Comparison of ENCODE assay signal across 8 mouse cellular contexts in genomic region chr5:120116261-120117050, GRCm38 (mm10). TPM values are rescaled to one million over a fixed set of nuclear protein-coding genes. Genes with fewer than 3 reads are reported as not detected.
A peak's percentile ranks its signal among the peaks of the same experiment; 100 is the strongest.
DNase-seq lines count a peak whose midpoint lies in the region; ATAC-seq and TF ChIP-seq lines count a peak whose summit lies in the region.

Gene Rbm19 (plus strand): TSS chr5:120116465.

- H3K9ac ChIP-seq in heart, embryonic 13.5 days, result peak within 1 kb of the TSS; percentile 84
- peak within 1 kb of the TSS; percentile 73 for H3K9ac ChIP-seq in liver, embryonic 12.5 days
- H3K9ac ChIP-seq in stomach, embryonic 15.5 days, result peak within 1 kb of the TSS; percentile 65

- peak; percentile 96 for DNase-seq in brain, embryonic 14.5 days (ENCODE audit: low read depth)
- DNase-seq in kidney, postnatal 10 days, result peak; percentile 96
- DNase-seq in natural killer cell, adult 2 months (ENCODE audit: low spot score in 2 of 2), result peak; percentile 93

- TF ChIP-seq POLR2A in brain, embryonic 14.5 days (IDR thresholded peaks at IDR 0.05; ENCODE audit: borderline replicate concordance, extremely low read depth, insufficient read depth, insufficient read length, poor library complexity, severe bottlenecking), result peak; percentile 59; the same call in 1 of the 2 replicates

- H3K79me3 ChIP-seq in C2C12 (ENCODE audit: low read depth), result peaks cover 10% of the 10 kb centered on the region

- H3K4me3 ChIP-seq in C2C12 (ENCODE audit: insufficient read depth, poor library complexity, severe bottlenecking), result peak within 1 kb of the TSS; percentile 93
- H3K4me3 ChIP-seq in erythroblast, embryonic 14.5 days (replicated peaks), result peak within 1 kb of the TSS; percentile 91
- peak within 1 kb of the TSS; percentile 82 for H3K4me3 ChIP-seq in heart, embryonic 13.5 days
- H3K4me3 ChIP-seq in liver, embryonic 12.5 days, result peak within 1 kb of the TSS; percentile 86
- H3K4me3 ChIP-seq in stomach, embryonic 15.5 days (replicated peaks), result peak within 1 kb of the TSS; percentile 84

- peaks cover 22% of the 10 kb centered on the region for H3K4me1 ChIP-seq in erythroblast, embryonic 14.5 days (ENCODE audit: control insufficient read depth)
- peaks cover 9% of the 10 kb centered on the region for H3K4me1 ChIP-seq in heart, embryonic 13.5 days
- H3K4me1 ChIP-seq in liver, embryonic 12.5 days, result peaks cover 21% of the 10 kb centered on the region
- peaks cover 5% of the 10 kb centered on the region; the same call in 1 of the 2 replicates for H3K4me1 ChIP-seq in stomach, embryonic 15.5 days

- H3K79me2 ChIP-seq in C2C12 (ENCODE audit: control insufficient read depth, insufficient read depth), result peaks cover 19% of the 10 kb centered on the region

- H3K27me3 ChIP-seq in C2C12 (ENCODE audit: control insufficient read depth, insufficient read depth, insufficient read length), result no peaks in the 10 kb centered on the region
- H3K27me3 ChIP-seq in erythroblast, embryonic 14.5 days (ENCODE audit: control insufficient read depth), result peaks cover 6% of the 10 kb centered on the region
- H3K27me3 ChIP-seq in heart, embryonic 13.5 days (replicated peaks), result no peaks in the 10 kb centered on the region
- H3K27me3 ChIP-seq in liver, embryonic 12.5 days (replicated peaks), result peaks cover 19% of the 10 kb centered on the region; the same call in 1 of the 2 replicates
- no peaks in the 10 kb centered on the region for H3K27me3 ChIP-seq in stomach, embryonic 15.5 days (replicated peaks)

- H3K4me2 ChIP-seq in heart, embryonic 13.5 days, result peak within 1 kb of the TSS; percentile 92
- H3K4me2 ChIP-seq in liver, embryonic 12.5 days, result peak within 1 kb of the TSS; percentile 87
- H3K4me2 ChIP-seq in stomach, embryonic 15.5 days, result peak within 1 kb of the TSS; percentile 77

- peak within 1 kb of the TSS; percentile 71 for H3ac ChIP-seq in C2C12 (ENCODE audit: control insufficient read depth, insufficient read length, low read depth)

- peak; percentile 77 for ATAC-seq in heart, embryonic 13.5 days (ENCODE audit: extremely low read depth, insufficient number of reproducible peaks, low FRiP score, low TSS enrichment)
- ATAC-seq in liver, embryonic 12.5 days, result peak; percentile 88
- peak; percentile 81 for ATAC-seq in stomach, embryonic 15.5 days (ENCODE audit: insufficient read depth, low FRiP score, low read depth)

- no peak for TF ChIP-seq CTCF in C2C12 (IDR thresholded peaks at IDR 0.05; ENCODE audit: control insufficient read depth, insufficient read depth, insufficient read length)
- TF ChIP-seq CTCF in brain, embryonic 14.5 days (IDR thresholded peaks at IDR 0.05; ENCODE audit: borderline replicate concordance, extremely low read depth, insufficient read depth, insufficient read length), result peak; percentile 33; the same call in 1 of the 2 replicates

- no peaks in the 10 kb centered on the region for H3K9me3 ChIP-seq in erythroblast, embryonic 14.5 days (ENCODE audit: control insufficient read depth, low read length)
- no peaks in the 10 kb centered on the region for H3K9me3 ChIP-seq in heart, embryonic 13.5 days
- H3K9me3 ChIP-seq in liver, embryonic 12.5 days (replicated peaks), result no peaks in the 10 kb centered on the region
- H3K9me3 ChIP-seq in stomach, embryonic 15.5 days, result no peaks in the 10 kb centered on the region

- peak within 1 kb of the TSS; percentile 8; the same call in 1 of the 2 replicates for H3K27ac ChIP-seq in heart, embryonic 13.5 days (replicated peaks)
- H3K27ac ChIP-seq in liver, embryonic 12.5 days, result peak within 1 kb of the TSS; percentile 54; the same call in 1 of the 2 replicates
- H3K27ac ChIP-seq in stomach, embryonic 15.5 days, result no peak within 1 kb of the TSS

- H3K36me3 ChIP-seq in C2C12 (ENCODE audit: control insufficient read depth, insufficient read depth), result peaks cover 22% of the 10 kb centered on the region
- peaks cover 32% of the 10 kb centered on the region for H3K36me3 ChIP-seq in erythroblast, embryonic 14.5 days (ENCODE audit: control insufficient read depth)
- peaks cover 26% of the 10 kb centered on the region for H3K36me3 ChIP-seq in heart, embryonic 13.5 days
- H3K36me3 ChIP-seq in liver, embryonic 12.5 days, result peaks cover 32% of the 10 kb centered on the region
- H3K36me3 ChIP-seq in stomach, embryonic 15.5 days, result peaks cover 16% of the 10 kb centered on the region

- WGBS in heart, embryonic 13.5 days, result under 1% methylated on average over 46 of the region's 46 CpGs
- 2% methylated on average over 46 of the region's 46 CpGs for WGBS in liver, embryonic 12.5 days (ENCODE audit: insufficient replicate concordance)
- 1% methylated on average over 46 of the region's 46 CpGs for WGBS in stomach, embryonic 15.5 days

TF ChIP-seq in C2C12, 6 proteins besides CTCF, POLR2A, EP300 and RAD21:
- TF ChIP-seq USF1 (IDR thresholded peaks at IDR 0.05; ENCODE audit: low read depth) (peak; percentile 96), MYOD1 (IDR thresholded peaks at IDR 0.05; ENCODE audit: control insufficient read depth, insufficient read length, low read depth) (no peak), MYOG (IDR thresholded peaks at IDR 0.05; ENCODE audit: control insufficient read depth, extremely low read depth, insufficient read length) (no peak), MAX (IDR thresholded peaks at IDR 0.05) (peak; percentile 70), FOSL1 (IDR thresholded peaks at IDR 0.05; ENCODE audit: insufficient read depth, low read length, poor library complexity, severe bottlenecking) (no peak), CEBPB (IDR thresholded peaks at IDR 0.05; ENCODE audit: low read depth) (no peak)

RNA-seq across cellular contexts. Expression of gene Rbm19, which starts in this region (rescaled TPM):
- polyA plus RNA-seq in C2C12 (2012; fragmentation: generic; extraction: Trizol), result 54.4 TPM
- polyA plus RNA-seq in brain, embryonic 14.5 days (2012; rRNA removed), result 12.6 and 15.7 TPM in 2 replicates
- 2.3 and 3.2 TPM in 2 replicates for polyA plus RNA-seq in erythroblast, embryonic 14.5 days (2012)
- 14.6 and 16.8 TPM in 2 replicates for polyA plus RNA-seq in heart, embryonic 13.5 days (2015; fragmentation: Nextera tagmentation; extraction: Ambion mirVana)
- 24.4 and 30.2 TPM in 2 replicates for polyA plus RNA-seq in liver, embryonic 12.5 days (2016; fragmentation: Nextera tagmentation; extraction: Ambion mirVana)
- 23.0 and 23.4 TPM in 2 replicates for polyA plus RNA-seq in stomach, embryonic 15.5 days (2015; fragmentation: Nextera tagmentation; extraction: Ambion mirVana)
